Mouse (Mus musculus): ENCODE measurements at regions not wholly inside any gene's neighbourhood (a gene's known extent, or its start where the extent isn't known, plus 50 kb on each side); places are given as distances from the start of the nearest gene placed in this dataset.
"Not testable (repeated sequence)": the region's sequence is repeated elsewhere in the genome, so short reads cannot be mapped to it uniquely, and the experiment has no call there.

- DNase-seq, result no peak
Measured at GRCm38 (mm10) chr16:84629868-84630267, 105.7 kb downstream of the Mrpl39 start.

- DNase-seq, result not testable (repeated sequence)
Measured at GRCm38 (mm10) chr16:84644446-84644845, 91.1 kb downstream of the Mrpl39 start.

- DNase-seq, result no peak
Measured at GRCm38 (mm10) chr16:84646172-84646684, 89.3 kb downstream of the Mrpl39 start.

- no peak for DNase-seq
Measured at GRCm38 (mm10) chr16:84650646-84651045, 84.9 kb downstream of the Mrpl39 start.

GRCm38 (mm10) chr16:84653873-84654272 lies 81.7 kb downstream of the Mrpl39 start:
- DNase-seq, result no peak

- DNase-seq, result no peak
Measured at GRCm38 (mm10) chr16:84661879-84662278, 73.7 kb downstream of the Mrpl39 start.

- DNase-seq, result no peak
Measured at GRCm38 (mm10) chr16:84663581-84663980, 72.0 kb downstream of the Mrpl39 start.

All from adrenal gland, adult 8-10 months (tissue).